ENCODE assay signal across 8 mouse cellular contexts in the genomic region with DNA sequence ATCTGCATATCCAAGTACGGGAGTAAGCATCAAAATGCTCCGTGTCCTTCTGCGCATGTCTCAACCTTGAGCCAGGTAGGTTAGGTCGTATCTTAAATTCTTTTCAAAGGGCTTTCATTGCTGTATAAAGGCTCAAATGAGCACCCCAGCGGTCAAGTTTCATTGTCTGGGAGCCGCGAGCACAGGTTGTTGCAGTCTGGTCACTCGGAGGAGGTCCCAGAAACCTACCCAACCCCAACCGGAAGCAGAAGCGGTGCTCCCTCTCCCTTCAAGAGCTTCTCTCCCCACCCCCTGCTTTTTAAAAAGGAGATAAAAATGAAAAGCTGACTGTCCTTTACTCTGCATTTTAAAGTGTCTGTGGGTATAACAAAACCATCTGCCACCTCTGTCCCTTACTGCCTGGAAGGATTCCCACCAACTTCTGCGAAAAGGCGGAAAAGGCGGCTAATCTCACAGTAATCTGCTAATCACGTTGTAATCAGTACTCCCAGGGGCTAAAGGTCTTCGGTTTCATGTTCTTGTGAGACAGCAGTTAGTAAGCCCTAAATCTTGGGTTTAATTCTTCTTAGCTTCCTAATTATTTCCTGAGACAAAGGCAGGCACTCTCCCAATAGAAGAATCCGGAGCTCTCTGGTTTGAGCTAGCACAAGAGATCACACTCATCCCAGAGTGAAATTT.
DNase-seq lines count a peak whose midpoint lies in the region; ATAC-seq lines count a peak whose summit lies in the region.

No protein-coding gene starts in this region.

- H3K9me3 ChIP-seq in heart, embryonic 11.5 days (replicated peaks; ENCODE audit: control insufficient read depth, low read length) = no peaks in the 10 kb centered on the region
- H3K9me3 ChIP-seq in hindbrain, embryonic 14.5 days (ENCODE audit: control insufficient read depth, low read length) = no peaks in the 10 kb centered on the region
- H3K9me3 ChIP-seq in stomach, embryonic 15.5 days = no peaks in the 10 kb centered on the region

- H3K4me1 ChIP-seq in heart, embryonic 11.5 days (ENCODE audit: control insufficient read depth, insufficient read depth, low read length) = no peaks in the 10 kb centered on the region
- no peaks in the 10 kb centered on the region; the same call in 1 of the 2 replicates for H3K4me1 ChIP-seq in hindbrain, embryonic 14.5 days (replicated peaks; ENCODE audit: control insufficient read depth, insufficient read depth, low read length)
- no peaks in the 10 kb centered on the region for H3K4me1 ChIP-seq in stomach, embryonic 15.5 days

- no peak for DNase-seq in heart, postnatal 25 days (ENCODE audit: low spot score)
- DNase-seq in hindbrain, embryonic 14.5 days (ENCODE audit: low spot score) = no peak
- peak; percentile 8 for DNase-seq in liver
- DNase-seq in cerebellum, postnatal 25 days = no peak

- intact Hi-C loops in heart, postnatal 25 days (cut with DNase I) = no loop called here

- WGBS in heart, embryonic 11.5 days (ENCODE audit: insufficient replicate concordance) = 27% methylated on average over 16 of the region's 16 CpGs
- WGBS in hindbrain, embryonic 14.5 days = 54% methylated on average over 16 of the region's 16 CpGs
- 33% methylated on average over 16 of the region's 16 CpGs for WGBS in stomach, embryonic 15.5 days

- no peaks in the 10 kb centered on the region for H3K27me3 ChIP-seq in heart, embryonic 11.5 days (ENCODE audit: control insufficient read depth, insufficient read depth, low read length)
- no peaks in the 10 kb centered on the region for H3K27me3 ChIP-seq in hindbrain, embryonic 14.5 days (ENCODE audit: control insufficient read depth, insufficient read depth, low read length)
- no peaks in the 10 kb centered on the region for H3K27me3 ChIP-seq in stomach, embryonic 15.5 days (replicated peaks)

- H3K4me2 ChIP-seq in heart, embryonic 11.5 days = peak overlapping the region; percentile 55
- H3K4me2 ChIP-seq in hindbrain, embryonic 14.5 days (replicated peaks) = 0 out of 2 replicates have a peak overlapping the region, but pooled peaks have one; percentile 12
- H3K4me2 ChIP-seq in stomach, embryonic 15.5 days = peak overlapping the region; percentile 22

- H3K36me3 ChIP-seq in heart, embryonic 11.5 days (ENCODE audit: control insufficient read depth, insufficient read depth, low read length) = no peaks in the 10 kb centered on the region
- no peaks in the 10 kb centered on the region for H3K36me3 ChIP-seq in hindbrain, embryonic 14.5 days (replicated peaks; ENCODE audit: control insufficient read depth, insufficient read depth)
- no peaks in the 10 kb centered on the region for H3K36me3 ChIP-seq in stomach, embryonic 15.5 days

- no peak overlapping the region for H3K27ac ChIP-seq in heart, embryonic 11.5 days (ENCODE audit: low read depth, low read length)
- H3K27ac ChIP-seq in hindbrain, embryonic 14.5 days = no peak overlapping the region
- H3K27ac ChIP-seq in stomach, embryonic 15.5 days = no peak overlapping the region

- no peak overlapping the region for H3K9ac ChIP-seq in heart, embryonic 11.5 days (ENCODE audit: low read depth, low read length)
- no peak overlapping the region for H3K9ac ChIP-seq in hindbrain, embryonic 14.5 days
- no peak overlapping the region for H3K9ac ChIP-seq in stomach, embryonic 15.5 days

- no peak for ATAC-seq in heart, embryonic 11.5 days (replicated peaks; ENCODE audit: insufficient number of reproducible peaks, low FRiP score, low TSS enrichment)
- peak; percentile 65 for ATAC-seq in activated CD4-positive, CD25-positive, alpha-beta regulatory T cell, adult 4 months
- ATAC-seq in hindbrain, embryonic 14.5 days (ENCODE audit: low FRiP score) = no peak
- ATAC-seq in stomach, embryonic 15.5 days (ENCODE audit: insufficient read depth, low FRiP score, low read depth) = no peak
- no peak for ATAC-seq in erythroid progenitor cell, adult 5-6 weeks (replicated peaks; ENCODE audit: low FRiP score, poor library complexity, severe bottlenecking)

- peak overlapping the region; percentile 19 for H3K4me3 ChIP-seq in heart, embryonic 11.5 days (ENCODE audit: low read depth, low read length)
- no peak overlapping the region for H3K4me3 ChIP-seq in hindbrain, embryonic 14.5 days (replicated peaks; ENCODE audit: low read length)
- H3K4me3 ChIP-seq in stomach, embryonic 15.5 days (replicated peaks) = no peak overlapping the region
